Mouse (Mus musculus) intestine, embryonic 15.5 days (tissue): ENCODE data around the gene Syna. TPM values are rescaled to one million over a fixed set of nuclear protein-coding genes. Genes with fewer than 3 reads are reported as not detected.

Source experiments
- ATAC-seq: fragments of 200-750 bp; cut with Nextera tagmentation; 2 replicates; pipeline ENCODE4 v1.8.0; 2017; ENCODE audit warnings: moderate TSS enrichment, moderate library complexity
- H3K27ac ChIP-seq: fragments of 300-500 bp; sonication (generic); 2 replicates; pipeline ENCODE4 v1.5.1; 2015; ENCODE audit warnings: mild to moderate bottlenecking, inconsistent platforms
- H3K27me3 ChIP-seq: fragments of 300-500 bp; sonication (generic); replicated peaks from 2 replicates; pipeline ENCODE4 v1.6.1; 2015; ENCODE audit warnings: inconsistent platforms
- H3K36me3 ChIP-seq: fragments of 300-500 bp; sonication (generic); 2 replicates; pipeline ENCODE4 v1.6.1; 2015; ENCODE audit warnings: inconsistent platforms
- H3K4me1 ChIP-seq: fragments of 300-500 bp; sonication (generic); replicated peaks from 2 replicates; pipeline ENCODE4 v1.6.1; 2015; ENCODE audit warnings: inconsistent platforms
- H3K4me2 ChIP-seq: fragments of 300-500 bp; sonication (generic); replicated peaks from 2 replicates; pipeline ENCODE4 v1.6.1; 2015; ENCODE audit warnings: mild to moderate bottlenecking, inconsistent platforms
- H3K4me3 ChIP-seq: fragments of 300-500 bp; sonication (generic); replicated peaks from 2 replicates; pipeline ENCODE4 v1.5.1; 2015; ENCODE audit warnings: inconsistent platforms
- H3K9ac ChIP-seq: fragments of 300-500 bp; sonication (generic); 2 replicates; pipeline ENCODE4 v1.6.1; 2015; ENCODE audit warnings: inconsistent platforms
- H3K9me3 ChIP-seq: fragments of 300-500 bp; sonication (generic); 2 replicates; pipeline ENCODE4 v1.6.1; 2016; ENCODE audit warnings: inconsistent platforms
- WGBS: fragments of 180-500 bp; shearing (Covaris S2); methylation state at CpG from one replicate; pipeline ENCODE4 v1.1.7; 2015; 5-methylcytosine and 5-hydroxymethylcytosine counted together
- polyA plus RNA-seq: library from polyadenylated mRNA; unstranded; fragments of >200 nt; fragmentation: Nextera tagmentation; extraction: Ambion mirVana; gene quantifications from 2 replicates; pipeline ENCODE4 v1.2.1, GENCODE M21; 2015

The Syna gene
- polyA plus RNA-seq, 1 experiment from 2014 or later: 0.06 TPM

- Histone ChIP-seq H3K9me3 (no peaks in the 10 kb centered on the region), H3K4me2 (no peak overlapping the region), H3K9ac (no peak overlapping the region), H3K27ac (no peak overlapping the region), H3K27me3 (no peaks in the 10 kb centered on the region), H3K36me3 (no peaks in the 10 kb centered on the region), H3K4me3 (no peak overlapping the region), H3K4me1 (peaks cover 46% of the 10 kb centered on the region)
- 69% methylated on average over 19 of the region's 19 CpGs for WGBS
- no peak for ATAC-seq
Measured at GRCm38 (mm10) chr5:134544516-134545241, 15.3 kb downstream of the Syna start.

- Histone ChIP-seq H3K4me3 (no peak overlapping the region), H3K9me3 (no peaks in the 10 kb centered on the region), H3K9ac (no peak overlapping the region), H3K36me3 (no peaks in the 10 kb centered on the region), H3K27ac (peak overlapping the region; percentile 38), H3K4me1 (peaks cover 32% of the 10 kb centered on the region), H3K4me2 (no peak overlapping the region), H3K27me3 (no peaks in the 10 kb centered on the region)
- 32% methylated on average over 7 of the region's 7 CpGs for WGBS
- ATAC-seq: peak; percentile 32; the same call in 1 of the 2 replicates
Measured at GRCm38 (mm10) chr5:134541640-134542039, 18.3 kb downstream of the Syna start.

GRCm38 (mm10) chr5:134540881-134541280 is 19.1 kb downstream of the Syna start:
- H3K27me3 ChIP-seq: no peaks in the 10 kb centered on the region
- 73% methylated on average over 6 of the region's 6 CpGs for WGBS
- ATAC-seq: no peak
- no peaks in the 10 kb centered on the region for H3K36me3 ChIP-seq
- peak overlapping the region; percentile 40; the same call in 1 of the 2 replicates for H3K27ac ChIP-seq
- H3K9me3 ChIP-seq: no peaks in the 10 kb centered on the region
- H3K9ac ChIP-seq: no peak overlapping the region
- H3K4me3 ChIP-seq: no peak overlapping the region
- H3K4me1 ChIP-seq: peaks cover 30% of the 10 kb centered on the region
- H3K4me2 ChIP-seq: no peak overlapping the region

GRCm38 (mm10) chr5:134539891-134540290 is 20.1 kb downstream of the Syna start:
- Histone ChIP-seq H3K9me3 (no peaks in the 10 kb centered on the region), H3K4me3 (no peak overlapping the region), H3K27ac (peak overlapping the region; percentile 81), H3K27me3 (no peaks in the 10 kb centered on the region), H3K4me2 (no peak overlapping the region), H3K4me1 (peaks cover 30% of the 10 kb centered on the region), H3K9ac (no peak overlapping the region), H3K36me3 (no peaks in the 10 kb centered on the region)
- peak; percentile 83 for ATAC-seq
- 6% methylated on average over 3 of the region's 3 CpGs for WGBS

GRCm38 (mm10) chr5:134536036-134536435 is 23.9 kb downstream of the Syna start:
- Histone ChIP-seq H3K4me1 (peaks cover 16% of the 10 kb centered on the region; the same call in 1 of the 2 replicates), H3K9me3 (no peaks in the 10 kb centered on the region), H3K27me3 (no peaks in the 10 kb centered on the region), H3K4me3 (no peak overlapping the region), H3K27ac (no peak overlapping the region), H3K9ac (no peak overlapping the region), H3K36me3 (0 out of 2 replicates have a peak, but pooled peaks cover 3% of the 10 kb centered on the region), H3K4me2 (no peak overlapping the region)
- ATAC-seq: no peak
- 86% methylated on average over 6 of the region's 6 CpGs for WGBS

- no peak overlapping the region for H3K4me2 ChIP-seq
Measured at GRCm38 (mm10) chr5:134532417-134532816, 27.6 kb downstream of the Syna start.

GRCm38 (mm10) chr5:134531585-134531984 is 28.4 kb downstream of the Syna start:
- no peak for ATAC-seq
- Histone ChIP-seq H3K27me3 (no peaks in the 10 kb centered on the region), H3K4me2 (no peak overlapping the region), H3K36me3 (0 out of 2 replicates have a peak, but pooled peaks cover 3% of the 10 kb centered on the region), H3K4me1 (0 out of 2 replicates have a peak, but pooled peaks cover 5% of the 10 kb centered on the region), H3K9me3 (no peaks in the 10 kb centered on the region), H3K27ac (no peak overlapping the region), H3K4me3 (no peak overlapping the region), H3K9ac (no peak overlapping the region)
- WGBS: 78% methylated on average over 9 of the region's 9 CpGs

More at GRCm38 (mm10) chr5:134532417-134532816, 27.6 kb downstream of the Syna start:
- H3K27me3 ChIP-seq: no peaks in the 10 kb centered on the region
- no peak overlapping the region for H3K4me3 ChIP-seq
- ATAC-seq: no peak
- no peak overlapping the region for H3K27ac ChIP-seq
- WGBS: 97% methylated on average over 6 of the region's 6 CpGs
- 0 out of 2 replicates have a peak, but pooled peaks cover 5% of the 10 kb centered on the region for H3K4me1 ChIP-seq
- 0 out of 2 replicates have a peak, but pooled peaks cover 3% of the 10 kb centered on the region for H3K36me3 ChIP-seq
- H3K9ac ChIP-seq: no peak overlapping the region
- H3K9me3 ChIP-seq: no peaks in the 10 kb centered on the region

- WGBS: 80% methylated on average over 7 of the region's 7 CpGs
- Histone ChIP-seq H3K36me3 (0 out of 2 replicates have a peak, but pooled peaks cover 3% of the 10 kb centered on the region), H3K27ac (no peak overlapping the region), H3K4me3 (no peak overlapping the region), H3K4me1 (0 out of 2 replicates have a peak, but pooled peaks cover 5% of the 10 kb centered on the region), H3K9ac (no peak overlapping the region), H3K9me3 (no peaks in the 10 kb centered on the region), H3K4me2 (no peak overlapping the region), H3K27me3 (no peaks in the 10 kb centered on the region)
- ATAC-seq: no peak
Measured at GRCm38 (mm10) chr5:134530830-134531229, 29.1 kb downstream of the Syna start.

GRCm38 (mm10) chr5:134528488-134528887 is 31.5 kb downstream of the Syna start:
- WGBS: 53% methylated on average over 9 of the region's 9 CpGs

GRCm38 (mm10) chr5:134525971-134526711 is 33.8 kb downstream of the Syna start:
- H3K27me3 ChIP-seq: no peaks in the 10 kb centered on the region
- H3K9ac ChIP-seq: no peak overlapping the region
- 0 out of 2 replicates have a peak, but pooled peaks cover 5% of the 10 kb centered on the region for H3K4me1 ChIP-seq
- peaks cover 14% of the 10 kb centered on the region for H3K36me3 ChIP-seq
- no peak overlapping the region for H3K4me3 ChIP-seq
- no peak overlapping the region for H3K27ac ChIP-seq
- H3K4me2 ChIP-seq: no peak overlapping the region
- 92% methylated on average over 15 of the region's 15 CpGs for WGBS
- no peak for ATAC-seq
- no peaks in the 10 kb centered on the region for H3K9me3 ChIP-seq

More at GRCm38 (mm10) chr5:134528488-134528887, 31.5 kb downstream of the Syna start:
- Histone ChIP-seq H3K9ac (no peak overlapping the region), H3K9me3 (no peaks in the 10 kb centered on the region), H3K4me3 (no peak overlapping the region), H3K4me2 (no peak overlapping the region), H3K27ac (no peak overlapping the region), H3K36me3 (no peaks in the 10 kb centered on the region), H3K27me3 (no peaks in the 10 kb centered on the region), H3K4me1 (0 out of 2 replicates have a peak, but pooled peaks cover 5% of the 10 kb centered on the region)
- no peak for ATAC-seq

- Histone ChIP-seq H3K36me3 (peaks cover 20% of the 10 kb centered on the region), H3K9ac (no peak overlapping the region), H3K27me3 (no peaks in the 10 kb centered on the region), H3K9me3 (no peaks in the 10 kb centered on the region), H3K4me3 (no peak overlapping the region), H3K27ac (no peak overlapping the region), H3K4me2 (no peak overlapping the region), H3K4me1 (0 out of 2 replicates have a peak, but pooled peaks cover 2% of the 10 kb centered on the region)
- 89% methylated on average over 5 of the region's 5 CpGs for WGBS
- no peak for ATAC-seq
Measured at GRCm38 (mm10) chr5:134523728-134524127, 36.2 kb downstream of the Syna start.

- 92% methylated on average over 26 of the region's 26 CpGs for WGBS
- Histone ChIP-seq H3K4me1 (no peaks in the 10 kb centered on the region), H3K27me3 (no peaks in the 10 kb centered on the region)
Measured at GRCm38 (mm10) chr5:134522524-134522923, 37.4 kb downstream of the Syna start.

More at GRCm38 (mm10) chr5:134522524-134522923, 37.4 kb downstream of the Syna start:
- no peak overlapping the region for H3K9ac ChIP-seq
- ATAC-seq: no peak
- H3K36me3 ChIP-seq: peaks cover 25% of the 10 kb centered on the region
- H3K9me3 ChIP-seq: no peaks in the 10 kb centered on the region
- no peak overlapping the region for H3K4me3 ChIP-seq
- no peak overlapping the region for H3K27ac ChIP-seq
- no peak overlapping the region for H3K4me2 ChIP-seq
